Mouse (Mus musculus): ENCODE data around the gene Gm28230.

GRCm38 (mm10) chr2:74795531-74795930 lies 69.0 kb downstream of the Gm28230 start:
- TF ChIP-seq CTCF (IDR thresholded peaks at IDR 0.05; ENCODE audit: low read depth) (no peak), EP300 (IDR thresholded peaks at IDR 0.05; ENCODE audit: low read depth) (no peak)
